ENCODE assay signal across 8 mouse cellular contexts in genomic region chr11:60930724-60931281, GRCm38 (mm10). TPM values are rescaled to one million over a fixed set of nuclear protein-coding genes. Genes with fewer than 3 reads are reported as not detected.
DNase-seq lines count a peak whose midpoint lies in the region; ATAC-seq and TF ChIP-seq lines count a peak whose summit lies in the region.

No protein-coding gene starts in this region.

- DNase-seq in left cerebral cortex, adult 2 months (ENCODE audit: extremely low spot score in 1 of 2, low spot score in 2 of 2): no peak
- no peak for DNase-seq in left cerebral cortex, postnatal 36 days (ENCODE audit: low spot score in 2 of 2)
- DNase-seq in midbrain, embryonic 11.5 days (ENCODE audit: low spot score, missing footprints): peak; percentile 10
- no peak for DNase-seq in left cerebral cortex, adult 9 months (ENCODE audit: low spot score in 2 of 2)
- no peak for DNase-seq in spleen, postnatal 10 days (ENCODE audit: low spot score in 2 of 2)
- no peak for DNase-seq in layer of hippocampus, postnatal 10 days (ENCODE audit: low spot score in 2 of 2)

- no peak overlapping the region for H3K27ac ChIP-seq in left cerebral cortex, adult 2 months
- H3K27ac ChIP-seq in brown adipose tissue, adult 24 weeks (replicated peaks; ENCODE audit: low read depth, low read length): peak overlapping the region; percentile 79
- H3K27ac ChIP-seq in hindbrain, embryonic 12.5 days: no peak overlapping the region
- H3K27ac ChIP-seq in midbrain, embryonic 11.5 days (ENCODE audit: low read depth, low read length): no peak overlapping the region

- no peaks in the 10 kb centered on the region for H3K9me3 ChIP-seq in hindbrain, embryonic 12.5 days (replicated peaks)
- H3K9me3 ChIP-seq in midbrain, embryonic 11.5 days (ENCODE audit: control insufficient read depth, low read length): no peaks in the 10 kb centered on the region

- TF ChIP-seq CTCF in left cerebral cortex, adult 2 months (IDR thresholded peaks at IDR 0.05): no peak

- intact Hi-C loops in left cerebral cortex, adult 2 months (cut with DNase I): loop anchor here (5.0 kb wide), 1 partner anchor 54 kb away; the partner anchor contains the start of gene Tmem11
- intact Hi-C loops in left cerebral cortex, postnatal 36 days (cut with DNase I): no loop called here

- H3K9ac ChIP-seq in hindbrain, embryonic 12.5 days: peak overlapping the region; percentile 81
- peak overlapping the region; percentile 58 for H3K9ac ChIP-seq in midbrain, embryonic 11.5 days (ENCODE audit: low read length)

- peak overlapping the region; percentile 59 for H3K4me2 ChIP-seq in hindbrain, embryonic 12.5 days (replicated peaks)
- H3K4me2 ChIP-seq in midbrain, embryonic 11.5 days: peak overlapping the region; percentile 55

- H3K4me1 ChIP-seq in brown adipose tissue, adult 24 weeks (ENCODE audit: control insufficient read depth, insufficient read depth, insufficient read length, low read length): peaks cover 25% of the 10 kb centered on the region
- H3K4me1 ChIP-seq in hindbrain, embryonic 12.5 days: peaks cover 34% of the 10 kb centered on the region
- peaks cover 17% of the 10 kb centered on the region for H3K4me1 ChIP-seq in midbrain, embryonic 11.5 days (ENCODE audit: control insufficient read depth, insufficient read depth, low read length)

- no peaks in the 10 kb centered on the region for H3K27me3 ChIP-seq in hindbrain, embryonic 12.5 days
- no peaks in the 10 kb centered on the region for H3K27me3 ChIP-seq in midbrain, embryonic 11.5 days (ENCODE audit: control insufficient read depth, insufficient read depth, low read length)

- WGBS in hindbrain, embryonic 12.5 days: 27% methylated on average over 7 of the region's 7 CpGs
- 28% methylated on average over 7 of the region's 7 CpGs for WGBS in midbrain, embryonic 11.5 days

- no peaks in the 10 kb centered on the region for H3K36me3 ChIP-seq in hindbrain, embryonic 12.5 days
- H3K36me3 ChIP-seq in midbrain, embryonic 11.5 days (ENCODE audit: control insufficient read depth, insufficient read depth, low read length): no peaks in the 10 kb centered on the region

- no peak for ATAC-seq in hindbrain, embryonic 12.5 days (ENCODE audit: low FRiP score)
- no peak for ATAC-seq in midbrain, embryonic 11.5 days (ENCODE audit: low FRiP score)

- peak overlapping the region; percentile 65 for H3K4me3 ChIP-seq in left cerebral cortex, adult 2 months
- peak overlapping the region; percentile 84 for H3K4me3 ChIP-seq in brown adipose tissue, adult 24 weeks (ENCODE audit: insufficient read depth, low read depth, low read length)
- peak overlapping the region; percentile 80 for H3K4me3 ChIP-seq in hindbrain, embryonic 12.5 days
- peak overlapping the region; percentile 68 for H3K4me3 ChIP-seq in midbrain, embryonic 11.5 days (ENCODE audit: low read depth, low read length)

RNA-seq across cellular contexts. Expression of gene Map2k3, which starts 1.0 kb away (rescaled TPM):
- total RNA-seq in left cerebral cortex, adult 2 months (2021): 10 to 100 TPM; 18.4 to 23.6 TPM
- total RNA-seq in left cerebral cortex, postnatal 36 days (2021): 10 to 100 TPM; 13.2 to 13.3 TPM
- 22.9 and 29.5 TPM in 2 replicates for polyA plus RNA-seq in brown adipose tissue, adult 24 weeks (2012; ENCODE audit: insufficient read depth, insufficient read length, missing spikeins)
- polyA plus RNA-seq in hindbrain, embryonic 12.5 days (2016; fragmentation: Nextera tagmentation; extraction: Ambion mirVana): 49.9 and 51.0 TPM in 2 replicates
- 34.2 and 37.4 TPM in 2 replicates for polyA plus RNA-seq in midbrain, embryonic 11.5 days (2014; fragmentation: Nextera tagmentation; extraction: Ambion mirVana)
- 10 to 100 TPM; 15.9 to 16.6 TPM for total RNA-seq in layer of hippocampus, postnatal 10 days (2021)

RNA-seq across cellular contexts. Expression of gene Natd1, which starts 16.3 kb away (rescaled TPM):
- total RNA-seq in left cerebral cortex, adult 2 months (2021): 10 to 100 TPM; 10.1 to 11.3 TPM
- 10 to 100 TPM in 1 of 2 experiments, 1 to 10 TPM in 1; 8.0 to 10.8 TPM for total RNA-seq in left cerebral cortex, postnatal 36 days (2021)
- polyA plus RNA-seq in brown adipose tissue, adult 24 weeks (2012; ENCODE audit: insufficient read depth, insufficient read length, missing spikeins): 8.6 and 11.2 TPM in 2 replicates
- 26.7 and 28.3 TPM in 2 replicates for polyA plus RNA-seq in hindbrain, embryonic 12.5 days (2016; fragmentation: Nextera tagmentation; extraction: Ambion mirVana)
- 18.3 and 24.3 TPM in 2 replicates for polyA plus RNA-seq in midbrain, embryonic 11.5 days (2014; fragmentation: Nextera tagmentation; extraction: Ambion mirVana)
- 10 to 100 TPM; 13.3 to 16.8 TPM for total RNA-seq in layer of hippocampus, postnatal 10 days (2021)

RNA-seq across cellular contexts. Expression of gene Tmem11, which starts 51.7 kb away (rescaled TPM):
- total RNA-seq in left cerebral cortex, adult 2 months (2021): 10 to 100 TPM; 28.8 to 31.0 TPM
- total RNA-seq in left cerebral cortex, postnatal 36 days (2021): 10 to 100 TPM; 28.3 to 28.4 TPM
- 60.2 and 63.5 TPM in 2 replicates for polyA plus RNA-seq in brown adipose tissue, adult 24 weeks (2012; ENCODE audit: insufficient read depth, insufficient read length, missing spikeins)
- polyA plus RNA-seq in hindbrain, embryonic 12.5 days (2016; fragmentation: Nextera tagmentation; extraction: Ambion mirVana): 41.5 and 46.5 TPM in 2 replicates
- 60.2 and 67.2 TPM in 2 replicates for polyA plus RNA-seq in midbrain, embryonic 11.5 days (2014; fragmentation: Nextera tagmentation; extraction: Ambion mirVana)
- 10 to 100 TPM; 22.9 to 25.5 TPM for total RNA-seq in layer of hippocampus, postnatal 10 days (2021)
